Mouse (Mus musculus) brown adipose tissue, adult 24 weeks (tissue): ENCODE data around the gene Palm. TPM values are rescaled to one million over a fixed set of nuclear protein-coding genes. Genes with fewer than 3 reads are reported as not detected.
"Not testable (repeated sequence)": the region's sequence is repeated elsewhere in the genome, so short reads cannot be mapped to it uniquely, and the experiment has no call there.

Source experiments
- H3K27ac ChIP-seq: fragments of 200-500 bp; replicated peaks from 2 replicates; pipeline ENCODE4 v1.5.1; 2012; ENCODE audit warnings: low read depth, mild to moderate bottlenecking, low read length
- H3K4me1 ChIP-seq: fragments of 200-500 bp; 2 replicates; pipeline ENCODE4 v1.6.1; 2012; ENCODE audit warnings: low read length, mixed read lengths; ENCODE audit not compliant: control insufficient read depth, insufficient read depth, insufficient read length
- H3K4me3 ChIP-seq: fragments of 200-500 bp; 2 replicates; pipeline ENCODE4 v1.5.1; 2012; ENCODE audit warnings: low read depth, mild to moderate bottlenecking, low read length, moderate library complexity; ENCODE audit not compliant: insufficient read depth
- polyA plus RNA-seq: library from polyadenylated mRNA; stranded (reverse); fragments of >200 nt; gene quantifications from 2 replicates; pipeline ENCODE4 v1.2.4, GENCODE M21; 2012; ENCODE audit not compliant: missing spikeins, insufficient read depth, insufficient read length

Gene Palm
- 12.4 and 18.7 TPM in 2 replicates for polyA plus RNA-seq

DNA sequence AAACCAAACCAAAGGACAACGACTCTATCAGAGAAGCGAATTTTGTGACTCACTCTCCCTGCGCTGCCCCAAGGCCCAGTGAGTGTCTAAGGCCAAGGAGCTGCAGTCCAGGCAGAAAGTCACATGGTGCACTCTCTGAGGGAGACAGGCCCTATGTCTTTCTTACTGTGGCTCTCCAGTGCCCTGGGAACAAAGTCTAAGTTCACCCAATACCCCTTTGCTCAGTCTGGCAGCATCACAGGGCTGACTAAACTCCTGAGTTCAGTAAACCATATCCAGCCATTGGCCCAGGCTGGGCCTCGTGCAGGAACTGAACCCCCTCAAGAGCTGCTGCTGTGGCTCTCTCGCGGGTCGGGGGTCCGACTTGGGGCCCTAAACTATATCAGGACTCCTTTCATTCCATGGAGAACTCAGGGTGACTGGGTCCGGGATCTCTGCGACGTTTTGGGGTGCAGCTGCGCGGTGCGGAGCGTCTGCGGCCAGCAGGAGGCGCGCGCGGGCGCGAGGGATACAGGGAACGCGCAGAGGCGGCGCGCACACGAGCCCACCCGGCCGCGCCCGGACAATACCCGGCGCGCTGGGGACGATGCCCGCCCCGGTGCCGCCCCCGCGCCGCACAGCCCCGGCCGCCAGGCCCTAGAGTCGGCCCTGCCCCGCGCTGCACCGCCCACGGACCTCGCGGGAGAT lies at the start of gene Palm:
Gene Palm, plus strand, starts transcription at position 522 of the 687 bp plus-strand sequence.
- H3K4me1 ChIP-seq = peaks cover 10% of the 10 kb centered on the region
- H3K27ac ChIP-seq = peak within 1 kb of the TSS; percentile 94
- H3K4me3 ChIP-seq = peak within 1 kb of the TSS; percentile 85

DNA sequence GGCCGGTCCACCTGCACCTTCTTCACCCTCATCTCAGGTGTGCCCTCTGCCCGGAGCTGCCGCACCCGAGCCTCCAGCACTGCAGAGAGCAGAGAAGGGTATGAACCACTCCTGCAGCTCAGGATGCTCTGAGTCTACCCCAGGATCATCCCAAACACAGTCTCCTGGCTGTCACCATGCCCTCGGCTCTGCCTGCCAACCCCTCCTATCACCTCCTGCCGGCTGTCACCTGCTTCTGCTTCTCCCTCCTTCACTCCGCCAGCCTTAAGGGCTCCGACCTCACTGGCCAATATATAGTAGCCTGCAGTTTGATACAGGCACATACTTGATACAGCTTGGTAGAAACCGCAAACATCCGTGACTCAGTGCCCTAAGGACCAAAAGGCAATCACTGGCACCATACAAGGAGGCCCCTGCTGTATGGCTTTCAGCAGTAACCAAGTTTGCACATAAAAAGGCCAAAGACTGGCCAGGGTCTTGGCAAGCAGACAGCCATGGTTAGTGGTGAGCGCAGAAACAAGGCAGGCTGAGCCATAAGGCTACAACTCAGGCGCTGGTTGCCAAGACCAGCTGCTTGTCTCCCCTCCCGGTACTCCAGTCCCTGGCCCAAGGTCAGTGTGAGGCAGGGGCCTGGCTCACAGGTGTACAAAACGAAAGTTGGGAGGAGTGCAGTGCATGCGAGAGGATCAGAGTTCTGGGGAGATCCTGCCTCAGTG lies 49.6 kb upstream of the Palm start:
- Histone ChIP-seq H3K4me1 (no peaks in the 10 kb centered on the region), H3K4me3 (no peak overlapping the region), H3K27ac (no peak overlapping the region)

DNA sequence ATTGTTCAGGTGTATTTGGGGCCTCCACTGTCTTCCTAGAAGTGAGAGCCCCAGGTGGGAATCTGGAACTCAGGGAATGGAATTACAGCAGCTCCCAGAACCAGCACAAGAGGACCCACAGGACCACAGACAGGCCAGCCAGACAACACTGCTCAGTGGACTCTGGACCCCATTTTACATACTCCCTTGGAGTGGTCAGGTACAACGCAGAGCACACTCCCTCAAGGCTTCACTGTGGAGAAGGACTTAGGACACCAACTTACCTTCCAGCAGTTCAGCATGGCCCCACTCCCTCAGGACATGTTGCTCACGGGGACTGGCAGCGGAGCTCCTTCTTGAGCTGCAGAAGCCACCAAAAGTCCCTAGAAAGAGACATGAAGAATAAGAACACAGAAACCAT lies 48.0 kb upstream of the Palm start:
- H3K27ac ChIP-seq = no peak overlapping the region
- H3K4me1 ChIP-seq = no peaks in the 10 kb centered on the region
- peak overlapping the region; percentile 90 for H3K4me3 ChIP-seq

GRCm38 (mm10) chr10:79745898-79746773 lies 47.2 kb upstream of the Palm start, which contains the start of gene Polrmt:
Gene Polrmt (minus strand): TSS chr10:79746581.
- H3K4me1 ChIP-seq = no peaks in the 10 kb centered on the region
- H3K27ac ChIP-seq = peak within 1 kb of the TSS; percentile 81
- peak within 1 kb of the TSS; percentile 90 for H3K4me3 ChIP-seq

- no peaks in the 10 kb centered on the region for H3K4me1 ChIP-seq
- H3K27ac ChIP-seq = no peak overlapping the region
- H3K4me3 ChIP-seq = no peak overlapping the region
Observed at GRCm38 (mm10) chr10:79746774-79747151, 46.6 kb upstream of the Palm start.

DNA sequence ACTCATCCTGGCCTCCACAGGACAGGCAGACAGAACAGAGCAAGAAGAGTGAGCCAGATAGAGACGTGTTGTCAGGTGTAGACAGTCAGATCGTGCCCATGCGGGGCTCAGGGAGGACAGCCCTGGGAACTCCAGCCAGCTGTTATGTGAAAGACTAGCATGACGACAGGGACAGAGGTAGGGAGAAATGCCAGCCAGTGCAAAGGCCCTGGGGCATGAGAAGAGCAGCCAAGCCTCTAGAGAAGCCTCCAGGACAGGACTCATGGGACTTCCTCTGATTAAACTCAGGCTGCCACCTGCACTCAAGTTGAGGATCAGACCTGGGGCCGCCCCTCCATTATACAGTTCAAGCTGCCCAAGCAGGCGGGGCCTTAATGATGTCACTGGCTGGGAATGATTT lies 44.9 kb upstream of the Palm start:
- Histone ChIP-seq H3K27ac (no peak overlapping the region), H3K4me1 (no peaks in the 10 kb centered on the region), H3K4me3 (no peak overlapping the region)

- Histone ChIP-seq H3K27ac (no peak within 1 kb of the TSS), H3K4me1 (no peaks in the 10 kb centered on the region), H3K4me3 (peak within 1 kb of the TSS; percentile 28; the same call in 1 of the 2 replicates)
Observed at GRCm38 (mm10) chr10:79754856-79755516, 38.4 kb upstream of the Palm start, which contains the start of gene Fgf22. Gene Fgf22 (plus strand): TSS chr10:79755076.

GRCm38 (mm10) chr10:79755854-79756253 lies 37.5 kb upstream of the Palm start:
- no peak overlapping the region for H3K27ac ChIP-seq
- H3K4me3 ChIP-seq = no peak overlapping the region
- no peaks in the 10 kb centered on the region for H3K4me1 ChIP-seq

GRCm38 (mm10) chr10:79756660-79757059 lies 36.7 kb upstream of the Palm start:
- Histone ChIP-seq H3K4me1 (no peaks in the 10 kb centered on the region), H3K27ac (no peak overlapping the region), H3K4me3 (no peak overlapping the region)

- H3K4me1 ChIP-seq, H3K27ac ChIP-seq, H3K4me3 ChIP-seq: not testable (repeated sequence)
Observed at GRCm38 (mm10) chr10:79759675-79760074, 33.7 kb upstream of the Palm start.

- Histone ChIP-seq H3K4me1 (peaks cover 8% of the 10 kb centered on the region), H3K27ac (no peak overlapping the region), H3K4me3 (no peak overlapping the region)
Observed at GRCm38 (mm10) chr10:79760603-79761143, 32.7 kb upstream of the Palm start.

GRCm38 (mm10) chr10:79762875-79763274 lies 30.5 kb upstream of the Palm start:
- no peak overlapping the region for H3K27ac ChIP-seq
- H3K4me3 ChIP-seq = no peak overlapping the region
- peaks cover 9% of the 10 kb centered on the region for H3K4me1 ChIP-seq

GRCm38 (mm10) chr10:79764234-79764633 lies 29.1 kb upstream of the Palm start:
- H3K4me1 ChIP-seq = peaks cover 9% of the 10 kb centered on the region
- no peak overlapping the region for H3K4me3 ChIP-seq
- H3K27ac ChIP-seq = no peak overlapping the region

- Histone ChIP-seq H3K4me1 (peaks cover 9% of the 10 kb centered on the region), H3K4me3 (peak overlapping the region; percentile 87), H3K27ac (no peak overlapping the region)
Observed at GRCm38 (mm10) chr10:79765228-79765745, 28.1 kb upstream of the Palm start.
